Mouse (Mus musculus): ENCODE data around the gene Gabrb3.

DNA sequence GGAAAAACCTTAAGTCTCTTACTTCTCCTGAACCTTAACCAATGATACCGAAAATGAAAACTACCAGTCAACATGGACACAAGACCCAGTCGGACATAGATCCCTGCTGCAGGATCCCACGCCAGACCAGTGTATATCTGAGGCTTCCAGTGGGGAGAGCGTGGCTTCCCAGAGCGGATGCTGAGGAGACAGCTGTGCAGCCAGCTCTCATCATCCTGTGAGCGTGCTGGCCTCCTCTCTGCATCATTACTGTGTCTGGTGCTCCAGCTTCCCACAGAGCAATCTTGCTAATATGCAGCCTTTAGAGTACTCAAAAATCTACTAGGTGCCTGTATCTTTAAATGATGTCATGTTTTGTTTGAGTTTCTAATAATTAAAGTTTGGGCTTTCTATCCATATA, 257.9 kb downstream of the Gabrb3 start:
- TF ChIP-seq GATA1 (IDR thresholded peaks at IDR 0.05; ENCODE audit: borderline replicate concordance, low read length) (no peak), FLI1 (IDR thresholded peaks at IDR 0.05; ENCODE audit: low read length) (no peak)

Measured in megakaryocyte, embryonic 14.5 days (primary cell).